Mouse (Mus musculus): ENCODE measurements around the gene Per2.

GRCm38 (mm10) chr1:91405406-91406169, 53.5 kb downstream of the Per2 start:
- TF ChIP-seq CTCF (IDR thresholded peaks at IDR 0.05; ENCODE audit: control insufficient read depth, insufficient read depth, insufficient read length) (no peak), USF1 (IDR thresholded peaks at IDR 0.05; ENCODE audit: low read depth) (no peak), CEBPB (IDR thresholded peaks at IDR 0.05; ENCODE audit: low read depth) (no peak), MAX (IDR thresholded peaks at IDR 0.05) (no peak), MYOD1 (IDR thresholded peaks at IDR 0.05; ENCODE audit: control insufficient read depth, insufficient read length, low read depth) (no peak), MYOG (IDR thresholded peaks at IDR 0.05; ENCODE audit: control insufficient read depth, extremely low read depth, insufficient read length) (no peak), FOSL1 (IDR thresholded peaks at IDR 0.05; ENCODE audit: insufficient read depth, low read length, poor library complexity, severe bottlenecking) (no peak)
